ENCODE assay signal across 21 mouse cellular contexts in the genomic region with DNA sequence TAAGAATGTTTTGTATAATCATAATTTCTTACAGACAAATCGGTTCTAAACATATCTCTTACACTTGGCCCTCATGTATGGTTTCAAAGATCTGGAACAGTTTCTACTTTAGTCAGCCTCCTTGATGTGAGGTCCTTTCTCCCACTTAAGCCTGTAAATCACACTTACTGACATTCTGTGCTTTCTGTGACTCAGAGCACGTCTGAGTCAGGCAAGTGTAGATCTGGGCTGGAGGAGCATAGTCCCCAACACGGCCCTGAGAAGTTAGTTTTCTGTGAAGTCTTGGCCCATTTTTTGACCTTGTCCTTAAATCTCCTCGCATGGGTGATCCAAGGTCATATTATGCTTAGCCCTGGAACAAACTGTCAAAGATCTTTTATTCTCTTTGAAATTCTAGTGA.
A peak's percentile ranks its signal among the peaks of the same experiment; 100 is the strongest.
DNase-seq lines count a peak whose midpoint lies in the region; ATAC-seq and TF ChIP-seq lines count a peak whose summit lies in the region.
"Had no signal": no experiment of that assay in that cellular context is flagged by ENCODE, and none has a peak within 500 bp of the region (broad histone marks: within the 10 kb centered on the region; RNA-seq: fewer than 3 reads in every experiment).

No protein-coding gene starts in this region.

- no peak overlapping the region for H3K4me3 ChIP-seq in lung, embryonic 14.5 days (ENCODE audit: low read depth, low read length)
- H3K4me3 ChIP-seq in hindbrain, embryonic 14.5 days (replicated peaks; ENCODE audit: low read length): no peak overlapping the region
- H3K4me3 ChIP-seq in hindbrain, postnatal 0 days (ENCODE audit: low read length): no peak overlapping the region
- H3K4me3 ChIP-seq: heart, embryonic 10.5 days; megakaryocyte, embryonic 14.5 days; midbrain, embryonic 15.5 days; neural tube, embryonic 15.5 days had no signal

- H3K27ac ChIP-seq in lung, embryonic 14.5 days (ENCODE audit: low read depth): no peak overlapping the region
- H3K27ac ChIP-seq in hindbrain, embryonic 14.5 days: no peak overlapping the region
- no peak overlapping the region for H3K27ac ChIP-seq in hindbrain, postnatal 0 days
- H3K27ac ChIP-seq: heart, embryonic 10.5 days; midbrain, embryonic 15.5 days; neural tube, embryonic 15.5 days had no signal

- H3K9me3 ChIP-seq in lung, embryonic 14.5 days (ENCODE audit: low read depth, low read length): no peaks in the 10 kb centered on the region
- H3K9me3 ChIP-seq in hindbrain, embryonic 14.5 days (ENCODE audit: control insufficient read depth, low read length): no peaks in the 10 kb centered on the region
- no peaks in the 10 kb centered on the region for H3K9me3 ChIP-seq in hindbrain, postnatal 0 days (ENCODE audit: low read length)
- H3K9me3 ChIP-seq: heart, embryonic 10.5 days; megakaryocyte, embryonic 14.5 days; midbrain, embryonic 15.5 days; neural tube, embryonic 15.5 days had no signal

- peak; percentile 88 for DNase-seq in adrenal gland, adult 2 months
- DNase-seq in adrenal gland, postnatal 25 days: no peak
- peak; percentile 68 for DNase-seq in lung, embryonic 14.5 days
- DNase-seq in lung, postnatal 10 days: no peak
- peak; percentile 83 for DNase-seq in NIH3T3 (ENCODE audit: low read depth)
- DNase-seq in brain, adult 2 months (ENCODE audit: low read depth, low spot score): peak; percentile 42
- DNase-seq in hindbrain, embryonic 14.5 days (ENCODE audit: low spot score): no peak
- no peak for DNase-seq in hindbrain, postnatal 0 days (ENCODE audit: low spot score)
- DNase-seq: cerebellum, adult 11 months; cerebellum, postnatal 14 days; embryo, embryonic 11 days; forebrain, postnatal 0 days; heart, postnatal 10 days; lung, adult 18-20 months; retina, postnatal 1 day; thymus, postnatal 14 days had no signal

- peaks cover 8% of the 10 kb centered on the region for H3K4me1 ChIP-seq in lung, embryonic 14.5 days (ENCODE audit: insufficient read depth)
- no peaks in the 10 kb centered on the region for H3K4me1 ChIP-seq in hindbrain, embryonic 14.5 days (replicated peaks; ENCODE audit: control insufficient read depth, insufficient read depth, low read length)
- no peaks in the 10 kb centered on the region for H3K4me1 ChIP-seq in hindbrain, postnatal 0 days (ENCODE audit: insufficient read depth, low read length)
- H3K4me1 ChIP-seq: midbrain, embryonic 15.5 days had no signal

- H3K9ac ChIP-seq in lung, embryonic 14.5 days: no peak overlapping the region
- H3K9ac ChIP-seq in hindbrain, embryonic 14.5 days: no peak overlapping the region
- H3K9ac ChIP-seq in hindbrain, postnatal 0 days (replicated peaks; ENCODE audit: low read length): no peak overlapping the region
- H3K9ac ChIP-seq: forebrain, postnatal 0 days; midbrain, embryonic 15.5 days; neural tube, embryonic 15.5 days had no signal

- ATAC-seq in lung, embryonic 14.5 days (ENCODE audit: insufficient read depth): peak; percentile 59; the same call in 1 of the 2 replicates
- ATAC-seq in hindbrain, embryonic 14.5 days (ENCODE audit: low FRiP score): no peak
- ATAC-seq in hindbrain, postnatal 0 days: no peak
- ATAC-seq: forebrain, postnatal 0 days; midbrain, embryonic 15.5 days had no signal

- 35% methylated on average over 4 of the region's 4 CpGs for WGBS in lung, embryonic 14.5 days
- 75% methylated on average over 4 of the region's 4 CpGs for WGBS in hindbrain, embryonic 14.5 days
- 79% methylated on average over 4 of the region's 4 CpGs for WGBS in hindbrain, postnatal 0 days

- no peaks in the 10 kb centered on the region for H3K27me3 ChIP-seq in lung, embryonic 14.5 days (ENCODE audit: insufficient read depth, low read length)
- no peaks in the 10 kb centered on the region for H3K27me3 ChIP-seq in hindbrain, embryonic 14.5 days (ENCODE audit: control insufficient read depth, insufficient read depth, low read length)
- H3K27me3 ChIP-seq in hindbrain, postnatal 0 days (ENCODE audit: insufficient read depth, low read length): no peaks in the 10 kb centered on the region
- H3K27me3 ChIP-seq: megakaryocyte, embryonic 14.5 days; midbrain, embryonic 15.5 days; neural tube, embryonic 15.5 days had no signal

- H3K36me3 ChIP-seq in lung, embryonic 14.5 days (ENCODE audit: insufficient read depth): peaks cover 13% of the 10 kb centered on the region; the same call in 1 of the 2 replicates
- H3K36me3 ChIP-seq in hindbrain, embryonic 14.5 days (replicated peaks; ENCODE audit: control insufficient read depth, insufficient read depth): no peaks in the 10 kb centered on the region
- no peaks in the 10 kb centered on the region for H3K36me3 ChIP-seq in hindbrain, postnatal 0 days (ENCODE audit: insufficient read depth, low read length)
- H3K36me3 ChIP-seq: midbrain, embryonic 15.5 days; neural tube, embryonic 15.5 days had no signal

- TF ChIP-seq CTCF in lung, embryonic 14.5 days (IDR thresholded peaks at IDR 0.05; ENCODE audit: low read depth): no peak
- TF ChIP-seq CTCF in hindbrain, postnatal 0 days (IDR thresholded peaks at IDR 0.05; ENCODE audit: low read depth): no peak

- no peak overlapping the region for H3K4me2 ChIP-seq in lung, embryonic 14.5 days
- H3K4me2 ChIP-seq in hindbrain, embryonic 14.5 days (replicated peaks): no peak overlapping the region
- no peak overlapping the region for H3K4me2 ChIP-seq in hindbrain, postnatal 0 days (ENCODE audit: low read depth, low read length)
- H3K4me2 ChIP-seq: liver, embryonic 11.5 days; midbrain, embryonic 15.5 days; neural tube, embryonic 15.5 days had no signal

Comparison
In these comparisons a context has a peak if more than half of its experiments do, and no peak if none do; other contexts are left out.
1. DNase-seq: peak in adrenal gland, adult 2 months (single experiment), lung, embryonic 14.5 days (single experiment), NIH3T3 (single experiment) and brain, adult 2 months (single experiment); none in adrenal gland, postnatal 25 days (single experiment), lung, postnatal 10 days (single experiment), hindbrain, embryonic 14.5 days (single experiment) and hindbrain, postnatal 0 days (single experiment).